Mouse (Mus musculus): Measurements from ENCODE around the gene Aig1.
"Not testable (repeated sequence)": the region's sequence is repeated elsewhere in the genome, so short reads cannot be mapped to it uniquely, and the experiment has no call there.

Gene Aig1

GRCm38 (mm10) chr10:13868371-13869321 is at the start of gene Aig1:
Aig1 (minus strand) TSS chr10:13868980.
- DNase-seq = peak; percentile 77 to 89

DNA sequence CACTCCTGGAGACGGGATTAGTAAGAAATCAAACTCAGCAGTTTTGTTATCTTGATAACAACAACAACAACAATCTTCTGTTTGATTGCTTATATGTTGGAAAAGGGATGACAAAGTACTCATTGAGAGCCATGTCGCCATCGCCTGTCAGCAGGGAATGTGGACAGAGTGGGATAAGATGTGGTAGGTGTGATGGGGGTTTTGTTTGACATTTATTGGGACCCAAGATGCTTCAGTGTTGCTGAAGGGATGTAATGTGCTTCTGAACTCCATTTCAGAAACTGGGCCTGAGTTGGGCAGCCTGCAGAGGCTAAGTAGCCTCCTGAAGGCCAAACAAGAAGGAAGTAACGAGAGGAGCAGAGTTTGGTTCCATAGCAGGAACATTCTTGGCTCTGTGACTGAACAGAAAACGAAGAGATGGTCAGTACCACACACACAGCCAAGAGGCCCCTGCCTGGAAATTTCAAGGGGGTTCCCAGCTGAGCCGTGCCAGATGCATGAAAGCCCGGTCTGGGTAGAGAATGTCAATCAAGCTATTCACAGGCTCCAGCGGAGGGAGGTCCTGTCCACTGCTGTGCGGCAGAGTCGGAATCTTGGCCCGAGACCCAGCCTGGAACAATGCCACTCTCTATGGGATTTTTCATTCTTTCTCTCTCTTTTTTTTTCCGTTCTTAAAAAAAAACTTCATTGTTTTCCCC is 48.0 kb upstream of the Aig1 start:
- DNase-seq = peak; percentile 25 to 34

DNA sequence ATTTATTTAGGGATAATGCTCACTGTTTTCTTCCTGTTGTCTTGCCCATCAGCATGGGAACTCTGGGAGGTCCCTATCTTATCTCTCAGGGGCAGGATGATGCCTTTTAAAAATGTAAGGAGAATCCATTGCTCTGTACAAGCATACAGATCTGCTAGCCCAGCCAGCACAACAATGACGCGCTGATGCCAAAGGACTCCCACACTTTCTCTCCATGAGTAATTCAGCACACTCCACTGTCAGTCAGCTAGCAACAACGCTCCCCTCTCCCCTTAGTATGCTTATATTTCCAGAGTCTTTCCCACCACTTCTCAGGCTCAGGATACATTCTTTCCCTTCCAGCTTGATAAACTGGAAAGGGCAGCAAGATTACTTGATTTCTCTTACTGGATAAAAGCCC is 46.4 kb upstream of the Aig1 start:
- no peak for DNase-seq

DNA sequence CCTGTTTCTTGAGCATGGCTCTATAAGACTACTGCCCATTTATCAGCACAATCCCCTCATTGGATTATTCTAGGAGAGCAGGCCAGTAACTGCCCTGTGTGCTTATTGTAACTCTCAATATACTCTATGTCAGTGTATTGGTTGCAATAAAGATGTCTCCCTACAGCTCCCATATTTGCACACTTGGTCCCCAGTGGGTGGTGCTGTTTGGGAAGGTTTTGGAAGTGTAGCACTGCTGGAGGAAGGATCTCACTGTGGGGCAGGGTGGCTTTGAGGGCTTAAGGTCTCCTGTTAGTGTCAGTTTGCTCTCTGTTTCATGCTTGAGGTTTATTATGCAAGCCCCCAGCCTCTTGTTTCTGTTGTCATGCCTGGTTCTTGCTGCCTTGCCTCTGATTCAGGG is 44.9 kb upstream of the Aig1 start:
- peak; percentile 32 to 44 for DNase-seq

GRCm38 (mm10) chr10:13906261-13906741 is 37.5 kb upstream of the Aig1 start:
- peak in 1 of 2 experiments; percentile 4 for DNase-seq

DNA sequence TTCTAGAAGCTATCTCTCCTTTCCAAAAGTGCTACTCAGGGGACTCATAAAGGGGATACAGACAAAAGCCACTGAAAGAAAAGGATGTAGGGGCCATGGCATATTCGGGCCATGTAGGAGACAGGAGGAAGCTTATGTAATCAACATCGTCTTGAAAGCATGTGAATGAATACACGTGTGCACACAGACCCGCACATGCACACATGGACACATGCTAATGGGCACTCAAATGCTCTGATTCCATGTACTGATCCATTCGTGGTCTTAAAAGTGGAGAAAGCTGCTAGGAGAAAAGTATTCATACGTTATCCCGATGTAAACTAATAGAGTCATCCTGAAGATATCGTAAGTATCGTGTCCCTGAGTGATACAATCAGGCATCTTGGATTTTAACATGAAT is 36.8 kb upstream of the Aig1 start:
- DNase-seq = no peak

- not testable (repeated sequence) for DNase-seq
These were observed 24.0 kb upstream of the Aig1 start for GRCm38 (mm10) chr10:13892762-13893161.

GRCm38 (mm10) chr10:13882975-13883875 is 14.4 kb upstream of the Aig1 start:
- no peak for DNase-seq

DNA sequence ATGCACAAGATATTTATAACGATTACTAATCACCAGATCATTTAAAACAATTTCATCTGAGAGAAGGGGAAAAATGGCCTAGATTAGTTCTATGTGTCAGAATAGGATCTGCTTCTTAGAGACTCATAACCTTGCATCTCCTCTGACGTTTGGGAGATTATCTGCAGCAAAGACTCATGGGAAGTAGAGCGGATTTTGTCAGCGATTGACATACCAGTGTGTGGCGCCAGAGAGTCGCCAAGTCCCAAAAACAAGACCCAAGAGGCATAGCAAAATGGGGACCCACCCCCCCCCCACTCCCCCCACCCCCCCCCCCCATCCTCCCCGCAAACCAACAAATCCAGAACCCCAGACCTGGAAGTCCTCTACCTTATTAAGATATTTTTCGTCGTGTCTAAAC is 13.7 kb upstream of the Aig1 start:
- DNase-seq = no peak

DNA sequence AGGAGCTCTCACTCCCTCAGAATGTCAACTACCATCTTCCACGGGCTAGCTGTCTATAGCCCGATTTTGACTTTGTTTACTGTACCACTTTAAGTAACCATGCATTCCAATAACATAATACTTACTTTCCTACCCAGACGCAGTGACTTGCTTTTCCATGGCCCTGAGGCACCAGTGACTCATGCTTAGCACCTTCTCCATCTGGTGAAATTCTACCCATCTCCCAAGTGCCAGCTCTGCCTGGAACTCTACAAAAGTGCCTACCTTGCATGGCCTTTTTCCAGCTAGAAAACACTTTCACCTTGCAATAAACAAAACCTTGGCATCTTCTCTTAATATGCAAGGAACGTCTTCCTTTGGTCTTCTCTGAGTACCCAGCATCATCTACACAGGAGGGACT is 9.9 kb upstream of the Aig1 start:
- no peak for DNase-seq

- DNase-seq = no peak
These were observed 6.2 kb upstream of the Aig1 start for GRCm38 (mm10) chr10:13875038-13875420.

GRCm38 (mm10) chr10:13874301-13875037 is 5.7 kb upstream of the Aig1 start:
- DNase-seq = no peak

GRCm38 (mm10) chr10:13870531-13870930 is 1.8 kb upstream of the Aig1 start:
- DNase-seq = no peak

DNA sequence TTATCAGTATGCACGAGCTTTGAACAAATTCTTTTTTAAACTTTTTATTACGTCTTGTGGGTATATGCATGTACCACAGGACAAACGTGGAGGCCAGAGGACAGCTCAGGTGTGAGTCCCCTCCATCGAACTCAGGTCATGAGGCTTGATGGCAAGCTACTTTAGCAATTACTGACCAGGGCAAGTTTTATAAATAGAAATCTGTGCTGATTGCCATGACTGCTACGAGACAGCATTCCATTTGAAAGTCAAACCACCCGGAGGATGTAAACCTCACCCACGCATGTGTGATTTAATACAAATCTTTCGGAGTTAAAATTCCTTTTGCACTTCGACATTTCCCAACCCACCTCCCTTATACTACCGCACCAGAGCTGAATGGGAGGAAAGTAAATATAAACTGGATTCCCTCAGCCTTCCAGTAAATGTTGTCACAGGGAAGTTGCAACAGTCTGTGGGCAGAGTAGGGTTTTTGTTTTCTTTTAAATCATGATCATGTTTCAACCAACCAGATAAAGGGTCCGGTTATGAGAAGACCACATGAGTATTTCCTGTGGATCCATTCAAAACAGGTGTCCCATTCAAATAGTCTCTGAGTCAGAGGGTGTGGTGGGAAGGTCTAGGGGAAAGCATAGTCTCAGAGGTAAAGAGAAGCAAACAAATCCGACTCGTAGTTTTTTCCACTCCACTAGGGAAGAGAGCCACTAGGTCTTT is 699 bp upstream of the Aig1 start:
- no peak for DNase-seq

GRCm38 (mm10) chr10:13866391-13866790 is 2.4 kb downstream of the Aig1 start:
- DNase-seq = peak; percentile 69 to 83

GRCm38 (mm10) chr10:13861115-13861909 is 7.5 kb downstream of the Aig1 start:
- DNase-seq = peak; percentile 30 to 47

DNA sequence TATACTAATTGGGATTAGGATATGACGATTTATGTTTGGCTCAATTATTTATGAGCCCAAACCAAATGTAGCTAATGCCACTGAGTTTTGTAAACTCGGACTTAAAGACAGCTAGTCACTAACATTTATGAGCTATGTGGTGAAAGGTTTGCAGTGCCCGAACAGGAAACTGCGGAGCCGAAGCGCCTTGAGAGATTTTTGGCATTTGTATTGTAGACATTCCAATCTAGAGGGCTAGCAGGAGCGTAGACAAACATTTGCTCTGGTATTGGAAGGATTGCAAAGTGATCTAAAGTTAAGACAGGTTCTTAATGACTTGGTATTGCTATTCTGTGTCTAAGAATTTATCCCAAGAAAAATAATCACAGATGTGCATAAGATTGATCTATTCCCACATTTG is 12.3 kb downstream of the Aig1 start:
- DNase-seq = no peak

DNA sequence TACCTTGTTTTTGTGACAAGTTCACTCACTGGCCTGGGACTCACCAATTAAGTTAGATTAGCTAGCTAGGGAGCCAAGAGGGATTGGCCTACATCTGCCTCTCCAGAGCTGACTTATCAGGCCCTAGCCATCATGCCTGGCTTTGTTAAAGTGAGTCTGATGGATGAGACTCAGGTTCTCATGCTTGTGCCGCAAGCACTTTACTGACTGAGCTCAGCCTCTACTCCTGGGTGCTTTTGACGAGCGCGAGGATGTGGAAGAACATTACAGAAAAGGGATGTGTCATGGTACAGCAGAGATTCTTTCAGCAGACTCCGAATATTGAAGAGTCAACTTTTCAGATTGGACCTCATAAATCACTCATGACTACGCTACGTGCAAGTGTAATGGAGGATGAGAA is 12.8 kb downstream of the Aig1 start:
- no peak for DNase-seq

DNA sequence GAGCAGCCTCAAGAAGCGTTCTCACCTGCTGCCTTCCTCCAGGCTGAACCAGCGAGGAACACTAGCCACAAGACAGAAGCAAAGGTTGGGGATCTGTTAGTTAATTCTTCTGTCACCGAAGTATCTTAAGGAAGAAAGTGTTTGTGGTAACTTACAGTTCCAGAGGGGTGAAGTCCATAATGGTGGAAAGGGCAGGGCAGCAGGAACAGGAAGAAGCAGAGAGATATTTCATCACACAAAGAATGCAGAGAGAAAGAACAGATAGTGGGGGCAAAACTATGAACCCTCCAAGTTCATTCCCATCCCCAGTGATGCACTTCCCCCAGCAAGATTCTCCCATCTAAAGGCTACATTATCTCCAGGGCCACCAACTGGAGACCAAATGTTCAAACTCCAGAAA is 13.7 kb downstream of the Aig1 start:
- DNase-seq = no peak

- DNase-seq = no peak
These were observed 18.7 kb downstream of the Aig1 start for GRCm38 (mm10) chr10:13850071-13850470.

GRCm38 (mm10) chr10:13849205-13849604 is 19.6 kb downstream of the Aig1 start:
- DNase-seq = no peak
